Comparison of ENCODE assay signal across 5 mouse cellular contexts in the genomic region with DNA sequence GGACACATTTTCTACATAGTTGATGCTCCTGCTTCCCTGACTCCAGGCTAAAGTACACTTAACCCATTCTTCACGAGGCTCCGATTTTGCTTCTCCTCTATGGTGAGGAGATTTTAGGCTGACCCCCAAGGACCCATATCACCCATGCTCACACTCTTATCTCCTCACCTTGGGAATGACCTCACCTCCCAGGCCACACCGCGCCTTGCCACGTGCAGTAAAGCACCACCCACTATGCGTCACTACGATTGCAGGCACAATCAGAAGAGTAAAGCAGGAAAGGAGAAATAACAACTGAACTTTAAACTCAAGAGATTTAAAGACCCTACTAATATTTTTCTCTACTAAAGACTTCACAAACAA.
"Had no signal": no experiment of that assay in that cellular context is flagged by ENCODE, and none has a peak within 500 bp of the region (broad histone marks: within the 10 kb centered on the region; RNA-seq: fewer than 3 reads in every experiment).

No protein-coding gene starts in this region.

- H3K4me2 ChIP-seq: neural tube, embryonic 12.5 days; neural tube, embryonic 13.5 days; neural tube, embryonic 15.5 days; stomach, embryonic 15.5 days had no signal

- H3K27me3 ChIP-seq: neural tube, embryonic 12.5 days; neural tube, embryonic 13.5 days; neural tube, embryonic 15.5 days; stomach, embryonic 15.5 days had no signal

- H3K4me3 ChIP-seq: neural tube, embryonic 12.5 days; neural tube, embryonic 13.5 days; neural tube, embryonic 15.5 days; stomach, embryonic 15.5 days had no signal

- H3K9me3 ChIP-seq: neural tube, embryonic 12.5 days; neural tube, embryonic 13.5 days; neural tube, embryonic 15.5 days; stomach, embryonic 15.5 days had no signal

- H3K27ac ChIP-seq: neural tube, embryonic 12.5 days; neural tube, embryonic 13.5 days; neural tube, embryonic 15.5 days; stomach, embryonic 15.5 days had no signal

- DNase-seq: thymus, adult 18-20 months had no signal

- H3K4me1 ChIP-seq: neural tube, embryonic 12.5 days; neural tube, embryonic 13.5 days; neural tube, embryonic 15.5 days; stomach, embryonic 15.5 days had no signal

- H3K36me3 ChIP-seq: stomach, embryonic 15.5 days had no signal

- H3K9ac ChIP-seq: neural tube, embryonic 12.5 days; neural tube, embryonic 13.5 days; neural tube, embryonic 15.5 days; stomach, embryonic 15.5 days had no signal
